Mouse (Mus musculus): ENCODE data around the gene Acsm1. TPM values are rescaled to one million over a fixed set of nuclear protein-coding genes. Genes with fewer than 3 reads are reported as not detected.

Acsm1 gene
- not detected in 2 replicates for polyA plus RNA-seq (2012; ENCODE audit: low replicate concordance)

GRCm38 (mm10) chr7:119606664-119607076 is at the start of gene Acsm1:
Acsm1 (plus strand) TSS chr7:119607026.

DNA sequence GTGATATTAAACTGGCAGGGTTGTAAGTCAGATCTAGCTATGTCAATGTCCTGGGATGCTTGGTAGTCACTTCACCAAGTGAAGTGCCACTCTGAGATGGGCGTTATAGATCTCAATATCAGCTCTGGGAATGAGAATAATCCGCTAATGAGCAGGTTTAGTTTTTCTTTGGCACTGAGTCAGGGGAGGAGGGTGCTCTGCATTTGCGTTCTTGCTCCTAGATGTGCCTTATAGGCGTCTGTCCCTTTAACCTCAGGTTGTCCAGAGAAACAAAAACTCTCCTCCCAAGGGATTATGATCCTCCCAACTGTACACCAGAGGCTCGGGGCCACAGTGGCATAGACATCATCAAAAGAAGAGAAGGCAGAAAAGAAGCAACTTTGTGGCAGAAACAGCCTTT is 82.9 kb downstream of the Acsm1 start, which contains the start of gene Acsm4:
TSS of gene Acsm4 (plus strand) at position 301 of the 400 bp plus-strand sequence.

Other genes starting within 250 kb of the Acsm1 start
- gene Gp2, start 147.7 kb upstream of the Acsm1 start, polyA plus RNA-seq (2012; ENCODE audit: low replicate concordance) = 0.10 and 0.13 TPM in 2 replicates
- not detected in 2 replicates for gene Umod, start 127.7 kb upstream of the Acsm1 start, polyA plus RNA-seq (2012; ENCODE audit: low replicate concordance)
- gene Acsm5, start 87.6 kb upstream of the Acsm1 start, polyA plus RNA-seq (2012; ENCODE audit: low replicate concordance) = not detected in 2 replicates
- gene Pdilt, start 83.5 kb upstream of the Acsm1 start, polyA plus RNA-seq (2012; ENCODE audit: low replicate concordance) = not detected in 2 replicates
- gene Acsm2, start 52.7 kb upstream of the Acsm1 start, polyA plus RNA-seq (2012; ENCODE audit: low replicate concordance) = not detected in 2 replicates
- not detected in 2 replicates for gene Acsm4, start 83.0 kb downstream of the Acsm1 start, polyA plus RNA-seq (2012; ENCODE audit: low replicate concordance)
- 21.2 and 42.4 TPM in 2 replicates for gene Thumpd1, start 113.8 kb downstream of the Acsm1 start, polyA plus RNA-seq (2012; ENCODE audit: low replicate concordance)
- gene Acsm3, start 153.9 kb downstream of the Acsm1 start, polyA plus RNA-seq (2012; ENCODE audit: low replicate concordance) = not detected in 2 replicates
- 2.1 and 5.1 TPM in 2 replicates for gene Rexo5, start 187.0 kb downstream of the Acsm1 start, polyA plus RNA-seq (2012; ENCODE audit: low replicate concordance)
- gene Eri2, start 187.0 kb downstream of the Acsm1 start, polyA plus RNA-seq (2012; ENCODE audit: low replicate concordance) = 0.15 and 0.46 TPM in 2 replicates